Mouse (Mus musculus): ENCODE measurements around the gene Fanca.
A peak's percentile ranks its signal among the peaks of the same experiment; 100 is the strongest.
"Not testable (repeated sequence)": the region's sequence is repeated elsewhere in the genome, so short reads cannot be mapped to it uniquely, and the experiment has no call there.

The Fanca gene

GRCm38 (mm10) chr8:123331301-123331700, 12.9 kb upstream of the Fanca start:
- no peak for DNase-seq (ENCODE audit: low read depth, low spot score)

- DNase-seq (ENCODE audit: low read depth, low spot score): no peak
Measured at GRCm38 (mm10) chr8:123330701-123331100, 12.3 kb upstream of the Fanca start.

GRCm38 (mm10) chr8:123329961-123330360, 11.6 kb upstream of the Fanca start:
- DNase-seq (ENCODE audit: low read depth, low spot score): no peak

GRCm38 (mm10) chr8:123329350-123329749, 11.0 kb upstream of the Fanca start:
- no peak for DNase-seq (ENCODE audit: low read depth, low spot score)

- DNase-seq (ENCODE audit: low read depth, low spot score): no peak
Measured at GRCm38 (mm10) chr8:123328552-123328951, 10.2 kb upstream of the Fanca start.

- peak; percentile 50 for DNase-seq (ENCODE audit: low read depth, low spot score)
Measured at GRCm38 (mm10) chr8:123319522-123320164, 1.3 kb upstream of the Fanca start.

GRCm38 (mm10) chr8:123317781-123318466, 452 bp downstream of the Fanca start:
- no peak for DNase-seq (ENCODE audit: low read depth, low spot score)

- no peak for DNase-seq (ENCODE audit: low read depth, low spot score)
Measured at GRCm38 (mm10) chr8:123308738-123309137, 9.6 kb downstream of the Fanca start.

GRCm38 (mm10) chr8:123298301-123298700, 20.1 kb downstream of the Fanca start:
- no peak for DNase-seq (ENCODE audit: low read depth, low spot score)

- no peak for DNase-seq (ENCODE audit: low read depth, low spot score)
Measured at GRCm38 (mm10) chr8:123292785-123293184, 25.6 kb downstream of the Fanca start.

GRCm38 (mm10) chr8:123292281-123292680, 26.1 kb downstream of the Fanca start:
- no peak for DNase-seq (ENCODE audit: low read depth, low spot score)

GRCm38 (mm10) chr8:123291716-123292115, 26.7 kb downstream of the Fanca start:
- DNase-seq (ENCODE audit: low read depth, low spot score): no peak

- no peak for DNase-seq (ENCODE audit: low read depth, low spot score)
Measured at GRCm38 (mm10) chr8:123290679-123291078, 27.7 kb downstream of the Fanca start.

GRCm38 (mm10) chr8:123290166-123290565, 28.2 kb downstream of the Fanca start:
- no peak for DNase-seq (ENCODE audit: low read depth, low spot score)

GRCm38 (mm10) chr8:123287362-123287761, 31.0 kb downstream of the Fanca start:
- no peak for DNase-seq (ENCODE audit: low read depth, low spot score)

- no peak for DNase-seq (ENCODE audit: low read depth, low spot score)
Measured at GRCm38 (mm10) chr8:123284493-123284892, 33.9 kb downstream of the Fanca start.

- no peak for DNase-seq (ENCODE audit: low read depth, low spot score)
Measured at GRCm38 (mm10) chr8:123283991-123284390, 34.4 kb downstream of the Fanca start.

- not testable (repeated sequence) for DNase-seq (ENCODE audit: low read depth, low spot score)
Measured at GRCm38 (mm10) chr8:123282994-123283393, 35.4 kb downstream of the Fanca start.

GRCm38 (mm10) chr8:123280302-123281094, 37.9 kb downstream of the Fanca start:
- DNase-seq (ENCODE audit: low read depth, low spot score): no peak

- DNase-seq (ENCODE audit: low read depth, low spot score): no peak
Measured at GRCm38 (mm10) chr8:123279828-123280227, 38.5 kb downstream of the Fanca start.

- no peak for DNase-seq (ENCODE audit: low read depth, low spot score)
Measured at GRCm38 (mm10) chr8:123278445-123278844, 39.9 kb downstream of the Fanca start.

- DNase-seq (ENCODE audit: low read depth, low spot score): no peak
Measured at GRCm38 (mm10) chr8:123275096-123275495, 43.3 kb downstream of the Fanca start.

Data from c-Kit-negative CD71-positive TER-119-positive erythroid progenitor cells, embryonic 14.5 days (primary cell).